Mouse (Mus musculus): ENCODE data around the gene Ttc39a.
A peak's percentile ranks its signal among the peaks of the same experiment; 100 is the strongest.

Gene Ttc39a

DNA sequence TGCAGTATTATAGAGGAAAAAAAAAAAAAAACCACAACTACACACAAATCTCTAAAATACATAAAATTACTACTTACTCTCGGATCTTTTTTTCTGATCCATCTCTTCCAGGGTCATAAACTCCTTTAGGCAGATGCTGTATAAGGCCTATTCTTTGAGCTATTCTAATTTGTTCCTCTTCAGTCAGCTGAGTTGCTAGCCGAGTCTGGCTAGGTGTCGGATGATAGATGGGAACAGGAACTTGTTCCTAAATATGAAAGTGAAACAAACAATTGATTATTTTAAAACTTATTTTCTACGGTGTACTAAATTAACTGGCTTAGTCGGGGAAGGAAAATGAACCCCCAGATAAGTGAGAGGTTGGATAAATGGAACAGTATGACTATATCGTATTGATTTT is 50.4 kb downstream of the Ttc39a start:
- no peak for DNase-seq (ENCODE audit: low spot score)

DNA sequence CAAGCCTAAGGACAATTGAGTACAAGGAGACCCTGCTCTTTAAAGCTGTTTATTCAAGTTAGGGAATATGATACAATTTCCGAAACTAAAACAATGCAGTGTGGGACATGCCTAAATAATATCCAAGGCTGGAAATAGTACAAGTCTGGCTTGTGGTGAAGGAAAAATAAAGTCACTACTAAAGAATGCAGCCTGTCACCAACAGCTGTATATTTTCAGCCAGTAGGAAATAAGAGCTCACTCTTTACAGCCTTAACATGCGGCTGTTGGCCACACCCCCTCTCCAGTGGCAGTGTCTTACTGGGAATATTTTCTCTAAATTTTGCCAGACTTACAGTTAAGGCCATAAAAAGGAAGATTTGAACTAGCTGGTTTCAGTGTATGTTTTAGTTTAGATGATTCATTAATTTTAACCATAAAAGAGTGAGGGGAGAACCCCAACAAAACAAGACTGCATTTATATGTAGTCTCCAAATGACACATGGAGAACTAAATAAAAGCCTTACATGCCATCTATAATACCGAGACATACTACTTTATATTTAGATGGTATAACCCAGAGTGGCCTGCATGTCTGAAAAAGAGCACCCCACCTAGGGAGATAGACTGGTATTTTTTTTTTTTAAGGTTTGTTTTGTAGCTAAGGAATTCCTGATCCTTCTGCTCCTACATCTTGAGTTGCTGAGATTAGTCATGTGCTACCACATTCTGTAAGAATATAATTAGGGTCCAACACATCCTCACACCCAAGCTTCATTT is 54.2 kb downstream of the Ttc39a start:
- peak; percentile 40 for DNase-seq (ENCODE audit: low spot score)

DNA sequence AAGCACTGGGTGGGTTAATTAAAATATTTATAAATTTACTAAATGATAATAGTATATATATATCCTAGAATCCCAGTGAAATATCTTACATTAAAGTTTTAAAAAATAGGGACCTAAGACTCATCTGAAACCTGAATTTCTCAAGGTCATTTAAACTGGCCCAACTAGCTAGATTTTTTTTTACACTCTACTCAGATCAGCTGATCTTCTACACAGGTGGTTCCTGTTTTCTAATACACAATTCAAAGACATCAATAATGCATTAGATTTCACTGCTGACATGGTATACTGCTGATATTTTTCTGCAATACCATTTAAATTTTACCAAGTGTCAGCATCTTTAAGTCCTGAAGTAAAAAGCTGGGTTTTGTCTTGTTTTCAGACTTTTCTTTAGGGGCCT is 57.5 kb downstream of the Ttc39a start:
- no peak for DNase-seq (ENCODE audit: low spot score)

DNA sequence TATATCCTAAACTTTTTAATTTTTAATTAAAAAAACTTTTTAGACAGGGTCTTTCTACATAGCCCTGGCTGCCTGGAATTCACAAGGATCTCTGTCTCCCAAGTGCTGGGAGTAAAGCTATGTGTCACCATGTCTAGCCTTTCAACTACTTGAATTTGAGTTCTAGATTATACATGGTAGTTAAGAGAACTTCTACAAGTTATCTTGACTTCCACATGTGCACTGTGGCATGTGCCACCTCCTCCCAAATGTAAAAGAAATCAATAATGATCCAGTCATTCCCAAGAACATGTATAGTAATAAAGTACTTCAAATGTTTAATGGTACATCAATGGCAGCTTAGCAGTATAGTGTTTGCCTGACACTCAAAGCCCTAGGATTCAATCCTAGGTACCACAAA is 61.3 kb downstream of the Ttc39a start:
- DNase-seq (ENCODE audit: low spot score): no peak

DNA sequence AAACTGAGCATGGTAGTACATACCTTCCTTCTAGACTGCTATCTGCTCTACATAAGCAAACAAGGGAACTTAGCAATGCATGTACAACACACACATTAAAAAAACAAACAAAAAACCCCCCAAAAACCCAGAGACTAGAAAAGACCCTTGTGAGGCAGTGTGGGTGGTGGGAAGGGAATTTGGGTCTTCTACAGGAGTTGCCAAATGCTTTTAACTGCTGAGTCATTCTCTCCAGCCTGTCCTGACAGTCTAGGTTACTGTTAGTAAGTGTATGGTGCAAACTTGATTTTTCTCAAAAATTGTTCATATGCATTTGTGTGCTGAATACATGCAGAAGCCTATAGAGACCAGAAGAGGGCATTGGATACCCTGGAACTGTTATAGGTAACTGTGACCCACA is 65.2 kb downstream of the Ttc39a start:
- no peak for DNase-seq (ENCODE audit: low spot score)

DNA sequence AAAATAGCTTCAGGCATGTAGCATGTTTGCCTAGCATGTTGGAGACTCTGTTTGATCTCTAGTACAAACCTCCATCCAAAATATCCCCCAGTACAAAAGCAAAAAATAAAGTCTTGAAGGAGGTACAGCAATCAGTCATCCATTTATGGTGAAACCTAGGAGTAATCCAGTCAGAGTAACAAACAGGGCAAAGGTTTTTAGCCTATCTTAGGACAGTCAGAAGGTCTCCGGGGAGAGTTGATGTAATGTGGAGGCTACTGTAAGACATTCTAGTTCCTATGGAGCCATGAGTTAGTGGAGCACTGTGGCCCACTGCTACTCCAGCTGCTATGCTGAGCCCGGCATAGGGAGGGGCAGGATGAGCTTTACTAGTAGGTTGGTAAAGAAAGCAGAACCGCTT is 66.1 kb downstream of the Ttc39a start:
- DNase-seq (ENCODE audit: low spot score): no peak

DNA sequence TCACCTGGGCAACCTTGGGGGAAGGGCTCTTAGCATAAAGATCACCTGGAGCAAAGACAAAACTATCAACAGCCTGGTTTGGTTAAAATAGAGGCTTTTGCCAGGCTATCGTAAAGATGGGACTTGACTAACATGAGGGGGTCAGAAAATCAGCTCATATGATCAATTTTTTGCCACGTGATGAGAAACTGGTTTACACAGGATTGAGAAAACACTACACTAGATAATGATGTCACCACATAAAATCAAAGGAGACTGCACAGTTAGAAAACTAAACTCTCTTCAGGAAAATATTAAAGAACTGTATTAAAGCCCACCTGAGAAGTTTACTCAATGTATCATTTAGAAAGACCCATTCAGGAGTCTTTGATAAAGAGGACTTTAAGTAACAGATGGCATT is 68.7 kb downstream of the Ttc39a start:
- no peak for DNase-seq (ENCODE audit: low spot score)

DNA sequence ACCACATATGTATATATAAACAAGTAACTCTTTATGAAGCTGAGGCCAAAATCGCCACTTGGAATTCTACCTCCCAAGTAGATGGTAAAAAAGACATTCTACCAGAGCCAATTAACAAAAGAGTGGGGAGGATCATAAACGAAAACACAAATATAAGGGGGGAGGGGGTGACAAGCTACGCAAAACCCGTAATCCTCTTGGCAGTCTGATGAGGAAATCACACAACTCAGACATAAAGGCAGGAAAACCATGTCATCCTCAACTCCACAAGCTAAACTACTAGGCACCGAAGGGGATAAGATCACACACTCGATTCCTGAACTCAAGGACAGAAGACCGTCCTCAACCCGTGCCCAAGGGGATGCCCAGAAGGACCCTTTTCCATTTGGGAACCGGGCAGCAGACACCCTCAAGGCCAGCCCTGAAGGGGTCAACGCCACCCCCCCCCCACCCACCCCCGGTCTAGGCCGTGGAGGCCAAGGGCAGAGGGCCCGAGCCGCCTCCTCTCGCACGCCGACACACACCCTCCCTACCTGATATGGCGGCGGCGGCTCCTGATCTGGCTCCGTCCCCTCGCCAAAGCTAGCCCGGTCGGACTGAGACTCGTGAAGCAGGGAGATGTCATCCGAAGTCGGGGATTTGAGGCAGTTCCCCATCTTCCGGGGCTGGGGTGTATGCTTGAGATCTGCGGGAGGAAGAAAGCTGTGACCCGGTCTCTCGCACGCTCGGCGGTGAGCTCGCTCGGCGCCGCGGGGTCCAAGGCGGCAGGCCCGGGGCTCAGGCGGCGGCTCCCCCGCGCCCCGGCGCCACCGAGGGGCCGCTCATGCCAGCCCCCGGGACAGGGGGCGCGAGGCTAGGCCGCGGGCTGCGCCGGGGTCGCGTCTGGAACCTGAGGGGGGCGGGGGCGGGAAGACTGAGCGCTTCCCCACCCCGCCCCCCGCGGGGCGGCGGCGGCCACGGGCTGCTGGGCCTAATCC is 69.4 kb downstream of the Ttc39a start:
- DNase-seq (ENCODE audit: low spot score): peak; percentile 57

DNA sequence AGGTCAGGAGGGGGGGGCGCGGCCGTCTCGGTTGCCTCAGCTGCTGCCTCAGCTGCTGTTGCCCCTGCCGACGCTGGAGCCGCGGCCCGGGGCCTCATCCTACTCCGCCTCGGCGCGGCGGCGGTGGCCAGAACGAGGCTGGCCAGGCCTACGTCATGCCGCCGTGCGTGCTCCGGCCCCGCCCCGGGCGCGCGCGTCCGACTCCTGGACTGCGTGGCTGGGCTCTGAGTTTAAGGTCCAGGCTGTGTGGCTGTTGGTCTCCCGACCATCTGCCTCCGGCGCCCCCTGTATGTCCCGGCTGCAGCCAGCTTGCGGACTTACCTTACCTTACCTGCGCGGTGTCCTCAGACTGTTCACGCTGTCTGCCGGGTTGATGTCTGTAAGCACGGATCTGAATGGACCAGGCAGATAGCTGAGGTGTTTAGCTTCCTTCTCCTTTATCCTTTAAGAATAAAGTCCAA is 70.2 kb downstream of the Ttc39a start:
- peak; percentile 91 for DNase-seq (ENCODE audit: low spot score)

DNA sequence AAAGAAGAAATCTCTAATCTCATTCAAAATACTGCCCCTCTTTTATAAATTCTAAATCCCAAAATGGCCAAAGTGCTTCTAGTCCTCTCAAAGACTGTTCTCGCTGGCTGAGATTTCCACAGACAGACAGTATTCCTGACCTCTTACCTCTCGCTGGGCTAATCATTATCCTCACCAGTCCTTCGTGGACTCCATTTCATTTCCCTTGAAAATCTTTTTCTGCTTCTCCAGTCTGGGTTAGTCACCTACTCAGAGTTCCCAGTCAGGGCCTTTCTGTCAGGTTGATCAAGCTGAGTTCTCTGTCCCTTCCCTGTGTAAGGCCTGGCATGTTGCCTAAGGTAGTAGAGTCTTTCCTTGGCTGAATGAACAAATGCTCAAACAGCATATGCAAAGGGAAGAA is 71.0 kb downstream of the Ttc39a start:
- no peak for DNase-seq (ENCODE audit: low spot score)

DNA sequence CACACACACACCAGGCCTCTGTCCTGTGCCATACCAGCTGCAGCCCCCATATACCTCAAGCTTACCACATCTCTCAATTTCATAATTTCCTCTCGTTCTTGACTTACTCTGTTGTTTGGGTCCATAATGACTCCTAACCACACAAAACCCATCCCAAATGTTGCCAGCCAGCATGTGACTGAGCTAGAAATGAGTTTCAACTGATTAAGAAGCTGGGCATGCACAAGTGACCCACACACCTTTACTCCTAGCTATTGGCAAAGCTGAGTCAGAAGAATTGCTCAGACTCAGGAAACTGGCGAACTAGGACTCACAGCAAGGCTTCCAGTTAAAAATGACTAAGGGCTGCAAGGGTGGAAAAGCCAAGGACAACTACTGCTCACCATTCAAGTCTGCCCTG is 75.0 kb downstream of the Ttc39a start:
- DNase-seq (ENCODE audit: low spot score): no peak

DNA sequence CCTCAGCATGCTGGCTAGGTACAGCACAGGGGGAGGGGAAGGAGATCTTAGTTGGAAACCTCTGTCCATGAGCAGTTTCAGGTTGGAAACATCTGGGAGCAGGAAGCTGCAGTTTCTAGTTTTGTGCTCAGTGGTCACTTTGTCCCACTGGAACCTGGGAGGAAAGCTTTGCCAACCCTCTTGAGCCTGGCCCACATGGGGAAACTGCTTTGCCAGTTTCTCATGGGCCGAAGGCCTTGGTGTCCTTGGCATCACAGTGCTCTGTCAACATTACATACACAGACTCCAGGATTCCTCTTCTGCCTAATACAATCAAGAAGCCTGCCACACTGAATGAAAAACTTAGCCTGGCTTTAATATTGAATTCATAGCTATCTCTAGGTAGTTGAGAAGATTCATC is 76.3 kb downstream of the Ttc39a start:
- DNase-seq (ENCODE audit: low spot score): no peak

DNA sequence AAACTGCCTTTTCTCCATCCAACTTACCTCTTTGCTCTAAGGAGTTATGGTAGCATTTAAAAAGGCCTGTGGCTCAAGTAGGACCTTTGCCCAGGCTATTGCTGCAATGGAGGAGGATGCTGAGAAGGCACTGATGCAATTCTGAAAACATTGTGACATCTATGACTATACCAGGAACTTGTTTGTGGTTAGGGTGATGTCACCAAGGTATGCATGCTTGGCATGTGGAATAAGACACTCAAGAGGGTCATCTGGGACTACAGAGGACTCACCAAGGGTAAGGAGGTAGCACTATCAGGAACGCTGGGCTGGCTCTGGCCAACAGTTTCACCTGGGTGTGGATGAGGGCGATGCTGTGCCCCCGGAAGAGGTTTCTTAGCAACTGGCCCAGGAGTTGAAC is 78.2 kb downstream of the Ttc39a start, which contains the start of gene Rnf11:
Gene Rnf11, minus strand, starts transcription at position 108 of the 400 bp plus-strand sequence.
- no peak for DNase-seq (ENCODE audit: low spot score)

DNA sequence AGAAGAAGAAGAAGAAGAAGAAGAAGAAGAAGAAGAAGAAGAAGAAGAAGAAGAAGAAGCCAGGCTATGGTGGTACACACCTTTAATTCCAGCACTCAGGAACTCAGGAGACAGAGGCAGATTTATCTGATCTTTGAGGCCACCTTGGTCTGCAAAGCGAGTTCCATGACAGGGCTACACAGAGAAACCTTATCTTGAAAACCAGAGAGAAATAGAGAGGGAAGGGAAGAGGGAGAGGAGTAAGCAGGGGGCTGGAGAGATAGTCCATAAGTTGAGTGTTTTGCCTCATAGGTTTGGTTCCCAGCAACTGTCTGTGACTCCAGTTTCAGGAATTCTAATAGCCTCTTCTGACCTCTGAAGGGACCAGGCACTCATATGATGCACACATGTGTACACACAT is 82.4 kb downstream of the Ttc39a start:
- no peak for DNase-seq (ENCODE audit: low spot score)

DNA sequence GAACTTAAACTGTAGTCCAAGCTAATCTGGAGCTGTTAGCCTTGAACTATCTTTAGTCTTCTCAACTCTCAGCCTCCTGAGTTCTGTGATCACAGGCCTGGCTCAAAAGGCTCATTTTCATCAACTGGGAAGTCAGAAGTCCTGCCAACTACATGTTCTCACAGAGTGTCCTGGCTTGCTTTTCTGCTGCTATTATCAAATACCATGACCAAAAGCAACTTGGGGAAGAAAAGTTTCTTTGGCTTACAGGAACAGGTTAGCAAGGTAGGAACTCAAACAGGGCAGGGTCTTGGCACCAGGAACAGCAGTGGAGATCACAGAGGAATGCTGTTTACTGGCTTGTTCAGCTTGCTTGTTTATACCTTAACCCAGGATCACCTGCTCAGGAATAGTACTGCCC is 87.2 kb downstream of the Ttc39a start:
- DNase-seq (ENCODE audit: low spot score): no peak
